Mouse (Mus musculus): ENCODE data around the gene Eif4enif1.

DNA sequence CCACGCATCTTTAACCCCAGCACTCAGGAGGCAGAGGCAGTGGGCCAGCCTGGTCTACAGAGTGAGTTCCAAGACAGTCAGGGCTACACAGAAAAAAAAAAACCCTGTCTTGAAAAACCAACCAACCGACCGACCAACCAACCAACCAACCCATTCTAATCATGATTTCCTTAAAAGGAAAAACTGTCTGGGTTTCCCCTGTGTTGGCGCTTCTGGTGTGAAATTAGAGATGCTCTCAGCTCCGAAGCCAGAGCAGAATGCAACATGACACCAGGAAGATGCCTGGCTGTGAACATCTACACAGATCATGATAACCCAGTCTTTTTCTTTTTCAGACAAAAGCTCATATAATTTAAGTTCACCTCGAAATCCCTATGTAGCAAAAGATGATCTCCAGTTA, 80.7 kb downstream of the Eif4enif1 start:
- TF ChIP-seq CTCF (IDR thresholded peaks at IDR 0.05; ENCODE audit: low read depth, low read length) (no peak), POLR2A (IDR thresholded peaks at IDR 0.05; ENCODE audit: extremely low read depth, insufficient read depth, low read length) (no peak)
